Mouse (Mus musculus) myocyte (in vitro differentiated cells): Measurements from ENCODE around the gene Yipf3.

ENCODE experiments used
- E2F4 ChIP-seq: IDR thresholded peaks from one replicate; pipeline ENCODE4 v1.6.1; 2011; ENCODE audit warnings: mild to moderate bottlenecking, control low read depth, moderate library complexity; ENCODE audit not compliant: insufficient read depth
- MAX ChIP-seq: IDR thresholded peaks from one replicate; pipeline ENCODE4 v1.6.1; 2011; ENCODE audit warnings: low read depth, mild to moderate bottlenecking, control low read depth
- MYOG ChIP-seq, 3 experiments: IDR thresholded peaks; one replicate each; pipeline ENCODE4 v1.6.1; 2011; ENCODE audit warnings: control low read depth in 2 of 3, low read depth in 2 of 3, mild to moderate bottlenecking in 2 of 3; ENCODE audit not compliant: insufficient read length in 2 of 3, control insufficient read depth in 1 of 3, insufficient read depth in 1 of 3
- POLR2A ChIP-seq: IDR thresholded peaks from one replicate; pipeline ENCODE4 v1.6.1; 2011; ENCODE audit warnings: low read depth, mild to moderate bottlenecking, control low read depth, moderate library complexity; ENCODE audit not compliant: insufficient read length
- POLR2AphosphoS2 ChIP-seq: IDR thresholded peaks from one replicate; pipeline ENCODE4 v1.6.1; 2011; ENCODE audit warnings: low read depth, control low read depth; ENCODE audit not compliant: insufficient read length
- TCF12 ChIP-seq: IDR thresholded peaks from one replicate; pipeline ENCODE4 v1.6.1; 2011; ENCODE audit warnings: mild to moderate bottlenecking, control low read depth; ENCODE audit not compliant: poor library complexity, insufficient read depth, severe bottlenecking
- USF1 ChIP-seq: IDR thresholded peaks from one replicate; pipeline ENCODE4 v1.6.1; 2011; ENCODE audit warnings: low read depth, mild to moderate bottlenecking, control low read depth, moderate library complexity

DNA sequence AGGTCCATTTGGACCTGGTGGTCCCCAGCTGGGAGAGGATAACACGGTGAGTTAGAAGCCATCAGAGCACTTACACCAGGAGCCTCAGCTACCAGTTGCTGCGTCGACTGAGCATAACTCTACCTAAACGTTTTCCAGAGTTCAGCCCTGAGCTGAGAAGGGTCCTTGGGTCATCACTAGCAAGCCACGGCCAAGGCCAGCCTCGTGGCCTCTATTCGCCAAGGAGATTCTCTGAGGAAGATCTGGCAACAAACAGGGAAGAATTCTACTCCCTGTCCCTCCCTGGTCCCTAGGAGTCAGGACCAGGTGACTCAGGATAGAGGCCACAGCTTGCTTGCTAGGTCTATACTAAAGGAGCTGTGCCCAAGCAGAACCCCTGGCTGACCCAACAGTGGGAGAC is 19.6 kb downstream of the Yipf3 start:
- TF ChIP-seq POLR2A (no peak), E2F4 (no peak), POLR2AphosphoS2 (no peak), MAX (no peak), TCF12 (no peak), MYOG (IDR thresholded peaks at IDR 0.05; ENCODE audit: control insufficient read depth in 1 of 3, insufficient read depth in 1 of 3, insufficient read length in 2 of 3, low read depth in 2 of 3) (no peak), USF1 (no peak)
